17 mouse cellular contexts compared by ENCODE assay signal in genomic region chr12:104235915-104236314, GRCm38 (mm10). TPM values are rescaled to one million over a fixed set of nuclear protein-coding genes. Genes with fewer than 3 reads are reported as not detected.
A peak's percentile ranks its signal among the peaks of the same experiment; 100 is the strongest.
DNase-seq lines count a peak whose midpoint lies in the region; ATAC-seq and TF ChIP-seq lines count a peak whose summit lies in the region.
"Had no signal": no experiment of that assay in that cellular context is flagged by ENCODE, and none has a peak within 500 bp of the region (broad histone marks: within the 10 kb centered on the region; RNA-seq: fewer than 3 reads in every experiment).

TSS of gene Serpina3g (plus strand) at chr12:104236245.

- 27% methylated on average over 5 of the region's 5 CpGs for WGBS in kidney, embryonic 15.5 days
- 4% methylated on average over 5 of the region's 5 CpGs for WGBS in thymus, adult 2 months
- WGBS in forebrain, embryonic 12.5 days = 81% methylated on average over 5 of the region's 5 CpGs

- no peak for DNase-seq in kidney, postnatal 36 days
- no peak for DNase-seq in thymus, adult 2 months
- DNase-seq in thymus, postnatal 14 days = no peak
- no peak for DNase-seq in right cerebral cortex, postnatal 25 days
- DNase-seq: cerebellum, adult 2 months; gastrocnemius, adult 2 months; thymus, postnatal 36 days had no signal

- H3K4me3 ChIP-seq in kidney, embryonic 15.5 days (replicated peaks) = no peak within 1 kb of the TSS; the same call in 1 of the 2 replicates
- H3K4me3 ChIP-seq in thymus, adult 2 months (ENCODE audit: control insufficient read depth, insufficient read depth, low read length) = no peak within 1 kb of the TSS
- H3K4me3 ChIP-seq in forebrain, embryonic 12.5 days (replicated peaks) = no peak within 1 kb of the TSS
- H3K4me3 ChIP-seq: embryonic facial prominence, embryonic 12.5 days; gastrocnemius, adult 2 months; hindbrain, embryonic 10.5 days; liver, embryonic 15.5 days; midbrain, embryonic 12.5 days had no signal

- no peak for TF ChIP-seq POLR2A in thymus, adult 2 months (IDR thresholded peaks at IDR 0.05; ENCODE audit: control insufficient read depth, extremely low read depth, insufficient read depth, low read length, poor library complexity)

- H3K27ac ChIP-seq in kidney, embryonic 15.5 days = peak within 1 kb of the TSS; percentile 66
- no peak within 1 kb of the TSS for H3K27ac ChIP-seq in thymus, adult 2 months (ENCODE audit: control insufficient read depth, insufficient read depth, low read length)
- no peak within 1 kb of the TSS for H3K27ac ChIP-seq in forebrain, embryonic 12.5 days
- H3K27ac ChIP-seq: embryonic facial prominence, embryonic 12.5 days; gastrocnemius, adult 2 months; hindbrain, embryonic 10.5 days; liver, embryonic 15.5 days; midbrain, embryonic 12.5 days had no signal

- H3K9ac ChIP-seq in kidney, embryonic 15.5 days = no peak within 1 kb of the TSS
- H3K9ac ChIP-seq in forebrain, embryonic 12.5 days = no peak within 1 kb of the TSS
- H3K9ac ChIP-seq: embryonic facial prominence, embryonic 12.5 days; liver, embryonic 15.5 days; midbrain, embryonic 12.5 days had no signal

- peaks cover 10% of the 10 kb centered on the region for H3K4me1 ChIP-seq in kidney, embryonic 15.5 days
- H3K4me1 ChIP-seq in thymus, adult 2 months (replicated peaks; ENCODE audit: control insufficient read depth, insufficient read depth, low read length) = no peaks in the 10 kb centered on the region
- H3K4me1 ChIP-seq in forebrain, embryonic 12.5 days = no peaks in the 10 kb centered on the region
- H3K4me1 ChIP-seq: embryonic facial prominence, embryonic 12.5 days; liver, embryonic 15.5 days; midbrain, embryonic 12.5 days had no signal

- no peaks in the 10 kb centered on the region for H3K9me3 ChIP-seq in kidney, embryonic 15.5 days (replicated peaks)
- H3K9me3 ChIP-seq in forebrain, embryonic 12.5 days = no peaks in the 10 kb centered on the region
- H3K9me3 ChIP-seq: embryonic facial prominence, embryonic 12.5 days; hindbrain, embryonic 10.5 days; liver, embryonic 15.5 days; midbrain, embryonic 12.5 days had no signal

- ATAC-seq in kidney, embryonic 15.5 days (replicated peaks; ENCODE audit: low FRiP score) = peak; percentile 74
- ATAC-seq in granulocyte monocyte progenitor cell, adult 5-6 weeks (replicated peaks; ENCODE audit: poor library complexity, severe bottlenecking) = peak; percentile 69
- peak; percentile 26; the same call in 1 of the 2 replicates for ATAC-seq in neutrophil, adult 5-6 weeks (ENCODE audit: extremely low read depth, insufficient number of reproducible peaks, low FRiP score, poor library complexity, severe bottlenecking)
- ATAC-seq in forebrain, embryonic 12.5 days (ENCODE audit: low FRiP score) = no peak
- ATAC-seq: forebrain, embryonic 14.5 days; intestine, embryonic 16.5 days had no signal

- no peaks in the 10 kb centered on the region for H3K36me3 ChIP-seq in kidney, embryonic 15.5 days
- H3K36me3 ChIP-seq in thymus, adult 2 months (ENCODE audit: control insufficient read depth, insufficient read depth, low read length) = no peaks in the 10 kb centered on the region
- H3K36me3 ChIP-seq in forebrain, embryonic 12.5 days (replicated peaks) = no peaks in the 10 kb centered on the region
- H3K36me3 ChIP-seq: embryonic facial prominence, embryonic 12.5 days; hindbrain, embryonic 10.5 days; liver, embryonic 15.5 days; midbrain, embryonic 12.5 days had no signal

- H3K27me3 ChIP-seq in kidney, embryonic 15.5 days = no peaks in the 10 kb centered on the region
- H3K27me3 ChIP-seq in thymus, adult 2 months (ENCODE audit: control insufficient read depth, insufficient read depth, low read length) = no peaks in the 10 kb centered on the region
- no peaks in the 10 kb centered on the region for H3K27me3 ChIP-seq in forebrain, embryonic 12.5 days
- H3K27me3 ChIP-seq: embryonic facial prominence, embryonic 12.5 days; liver, embryonic 15.5 days; midbrain, embryonic 12.5 days had no signal

- H3K4me2 ChIP-seq in kidney, embryonic 15.5 days = peak within 1 kb of the TSS; percentile 38
- no peak within 1 kb of the TSS for H3K4me2 ChIP-seq in forebrain, embryonic 12.5 days
- H3K4me2 ChIP-seq: embryonic facial prominence, embryonic 12.5 days; liver, embryonic 15.5 days; midbrain, embryonic 12.5 days had no signal

- no peak for TF ChIP-seq CTCF in thymus, adult 2 months (IDR thresholded peaks at IDR 0.05; ENCODE audit: borderline replicate concordance, control insufficient read depth, extremely low read depth, insufficient read depth, low read length, poor library complexity)

RNA-seq across cellular contexts. Expression of gene Serpina3g, which starts in this region (rescaled TPM):
- 8.5 and 8.8 TPM in 2 replicates for polyA plus RNA-seq in kidney, embryonic 15.5 days (2015; fragmentation: Nextera tagmentation; extraction: Ambion mirVana)
- polyA plus RNA-seq in thymus, adult 2 months (2012; rRNA removed) = 41.7 and 54.4 TPM in 2 replicates
- 30.4 and 34.2 TPM in 2 replicates for total RNA-seq in granulocyte monocyte progenitor cell, adult 5-6 weeks (2014; fragmentation: Nextera tagmentation)
- 26.5 and 29.7 TPM in 2 replicates for total RNA-seq in granulocyte monocyte progenitor cell, adult 5-6 weeks (2017)
- 41.3 and 43.1 TPM in 2 replicates for total RNA-seq in neutrophil, adult 5-6 weeks (2017)
- polyA plus RNA-seq in forebrain, embryonic 12.5 days (2016; fragmentation: Nextera tagmentation; extraction: Ambion mirVana) = not detected in 2 replicates
- polyA plus RNA-seq: hindbrain, embryonic 10.5 days had no signal
